Mouse (Mus musculus) CH12.LX (cell line): Measurements from ENCODE around the gene Tiam1.

Experiments used
- CTCF ChIP-seq, 2 experiments: IDR thresholded peaks in 1 of 2; conservative IDR thresholded peaks in 1 of 2; 2 replicates each; pipeline ENCODE4 v1.5.1; 2011 to 2012; ENCODE audit warnings: low read depth in 2 of 2, low read length in 2 of 2, improper control_type of control experiment in 1 of 2, inconsistent platforms in 1 of 2, mild to moderate bottlenecking in 1 of 2, moderate library complexity in 1 of 2
- E2F4 ChIP-seq: IDR thresholded peaks from 2 replicates; pipeline ENCODE4 v1.6.1; 2011; ENCODE audit warnings: low read depth, low read length, improper control_type of control experiment; ENCODE audit not compliant: insufficient replicate concordance
- ELF1 ChIP-seq: IDR thresholded peaks from 2 replicates; pipeline ENCODE4 v1.6.1; 2014; ENCODE audit warnings: low read depth, mild to moderate bottlenecking, inconsistent platforms, low read length, improper control_type of control experiment
- ETS1 ChIP-seq: conservative IDR thresholded peaks from 2 replicates; pipeline ENCODE4 v1.6.1; 2012; ENCODE audit warnings: low read depth, mild to moderate bottlenecking, inconsistent platforms, low read length, improper control_type of control experiment, moderate library complexity
- MXI1 ChIP-seq: IDR thresholded peaks from 2 replicates; pipeline ENCODE4 v1.6.1; 2011; ENCODE audit warnings: mild to moderate bottlenecking, low read depth, low read length, improper control_type of control experiment
- POLR2AphosphoS2 ChIP-seq: IDR thresholded peaks from 2 replicates; pipeline ENCODE4 v1.6.1; 2011; ENCODE audit warnings: low read depth, low read length, improper control_type of control experiment
- ZC3H11A ChIP-seq: IDR thresholded peaks from 2 replicates; pipeline ENCODE4 v1.6.1; 2012; ENCODE audit warnings: low read depth, mild to moderate bottlenecking, inconsistent platforms, low read length, improper control_type of control experiment

GRCm38 (mm10) chr16:90104714-90105459, 38.7 kb downstream of the Tiam1 start:
- no peak for TF ChIP-seq ELF1
- TF ChIP-seq ZC3H11A: no peak
- no peak for TF ChIP-seq CTCF (conservative IDR thresholded peaks at IDR 0.05 in 1 of 2, IDR thresholded peaks at IDR 0.05 in 1 of 2; ENCODE audit: low read depth in 2 of 2, low read length in 2 of 2)
- TF ChIP-seq ETS1: no peak
- no peak for TF ChIP-seq E2F4
- TF ChIP-seq POLR2AphosphoS2: no peak
- no peak for TF ChIP-seq MXI1
